10 mouse cellular contexts compared by ENCODE assay signal in genomic region chr9:96861092-96861487, GRCm38 (mm10). TPM values are rescaled to one million over a fixed set of nuclear protein-coding genes. Genes with fewer than 3 reads are reported as not detected.
DNase-seq lines count a peak whose midpoint lies in the region; ATAC-seq and TF ChIP-seq lines count a peak whose summit lies in the region.
"Had no signal": no experiment of that assay in that cellular context is flagged by ENCODE, and none has a peak within 500 bp of the region (broad histone marks: within the 10 kb centered on the region; RNA-seq: fewer than 3 reads in every experiment).

No protein-coding gene starts in this region.

- no peak overlapping the region for H3K9ac ChIP-seq in midbrain, embryonic 13.5 days (replicated peaks)
- no peak overlapping the region for H3K9ac ChIP-seq in midbrain, embryonic 11.5 days (ENCODE audit: low read length)
- no peak overlapping the region for H3K9ac ChIP-seq in midbrain, postnatal 0 days (replicated peaks; ENCODE audit: low read length, poor library complexity, severe bottlenecking)
- H3K9ac ChIP-seq: limb, embryonic 12.5 days had no signal

- peak; percentile 58 for ATAC-seq in frontal cortex, adult (ENCODE audit: low TSS enrichment)
- no peak for ATAC-seq in midbrain, embryonic 13.5 days
- no peak for ATAC-seq in midbrain, embryonic 11.5 days (ENCODE audit: low FRiP score)
- peak; percentile 71 to 79 for ATAC-seq in hematopoietic stem cell, adult 5-6 weeks (replicated peaks in 1 of 2; ENCODE audit: insufficient read depth in 1 of 2, low FRiP score in 2 of 2, low TSS enrichment in 1 of 2, low read depth in 1 of 2, poor library complexity in 2 of 2, severe bottlenecking in 2 of 2)
- no peak for ATAC-seq in midbrain, postnatal 0 days (ENCODE audit: low FRiP score)
- ATAC-seq: inflammation-experienced regulatory T-cells, adult 6 months had no signal

- 88% methylated on average over 10 of the region's 10 CpGs for WGBS in midbrain, embryonic 13.5 days
- 90% methylated on average over 10 of the region's 10 CpGs for WGBS in midbrain, embryonic 11.5 days
- WGBS in midbrain, postnatal 0 days = 75% methylated on average over 10 of the region's 10 CpGs

- peaks cover 31% of the 10 kb centered on the region for H3K4me1 ChIP-seq in midbrain, embryonic 13.5 days (replicated peaks)
- H3K4me1 ChIP-seq in midbrain, embryonic 11.5 days (ENCODE audit: control insufficient read depth, insufficient read depth, low read length) = peaks cover 3% of the 10 kb centered on the region
- 0 out of 2 replicates have a peak, but pooled peaks cover 8% of the 10 kb centered on the region for H3K4me1 ChIP-seq in midbrain, postnatal 0 days (ENCODE audit: insufficient read depth, low read length)

- no peaks in the 10 kb centered on the region for H3K27me3 ChIP-seq in midbrain, embryonic 13.5 days
- H3K27me3 ChIP-seq in midbrain, embryonic 11.5 days (ENCODE audit: control insufficient read depth, insufficient read depth, low read length) = no peaks in the 10 kb centered on the region
- no peaks in the 10 kb centered on the region for H3K27me3 ChIP-seq in midbrain, postnatal 0 days (ENCODE audit: insufficient read depth, low read length)
- H3K27me3 ChIP-seq: limb, embryonic 12.5 days had no signal

- H3K27ac ChIP-seq in midbrain, embryonic 13.5 days = peak overlapping the region; percentile 48; the same call in 1 of the 2 replicates
- no peak overlapping the region for H3K27ac ChIP-seq in midbrain, embryonic 11.5 days (ENCODE audit: low read depth, low read length)
- H3K27ac ChIP-seq in midbrain, postnatal 0 days (ENCODE audit: low read depth, low read length) = peak overlapping the region; percentile 27

- no peak overlapping the region for H3K4me2 ChIP-seq in midbrain, embryonic 13.5 days (replicated peaks)
- H3K4me2 ChIP-seq in midbrain, embryonic 11.5 days = no peak overlapping the region
- no peak overlapping the region for H3K4me2 ChIP-seq in midbrain, postnatal 0 days (ENCODE audit: low read depth, low read length, poor library complexity, severe bottlenecking)
- H3K4me2 ChIP-seq: limb, embryonic 12.5 days had no signal

- no peak for TF ChIP-seq CTCF in midbrain, postnatal 0 days (IDR thresholded peaks at IDR 0.05)

- no peaks in the 10 kb centered on the region for H3K9me3 ChIP-seq in midbrain, embryonic 13.5 days
- H3K9me3 ChIP-seq in midbrain, embryonic 11.5 days (ENCODE audit: control insufficient read depth, low read length) = no peaks in the 10 kb centered on the region
- H3K9me3 ChIP-seq in midbrain, postnatal 0 days (ENCODE audit: low read length) = no peaks in the 10 kb centered on the region
- H3K9me3 ChIP-seq: limb, embryonic 12.5 days had no signal

- H3K4me3 ChIP-seq in midbrain, embryonic 13.5 days (replicated peaks) = no peak overlapping the region
- H3K4me3 ChIP-seq in midbrain, embryonic 11.5 days (ENCODE audit: low read depth, low read length) = no peak overlapping the region
- H3K4me3 ChIP-seq in midbrain, postnatal 0 days (ENCODE audit: low read depth, low read length) = no peak overlapping the region
- H3K4me3 ChIP-seq: limb, embryonic 12.5 days had no signal

- no peaks in the 10 kb centered on the region for H3K36me3 ChIP-seq in midbrain, embryonic 13.5 days
- H3K36me3 ChIP-seq in midbrain, embryonic 11.5 days (ENCODE audit: control insufficient read depth, insufficient read depth, low read length) = no peaks in the 10 kb centered on the region
- no peaks in the 10 kb centered on the region for H3K36me3 ChIP-seq in midbrain, postnatal 0 days (ENCODE audit: insufficient read depth, low read length)
- H3K36me3 ChIP-seq: limb, embryonic 12.5 days had no signal

- DNase-seq in frontal cortex, postnatal 25 days (ENCODE audit: low spot score in 2 of 2) = no peak
- no peak for DNase-seq in midbrain, embryonic 11.5 days (ENCODE audit: low spot score, missing footprints)
- no peak for DNase-seq in midbrain, postnatal 0 days (ENCODE audit: low spot score)
- no peak for DNase-seq in cerebellum, adult 11-12 months
- DNase-seq in liver = no peak

RNA-seq across cellular contexts. Expression of gene Pxylp1, which starts 31.4 kb away (rescaled TPM):
- 63.6 and 70.7 TPM in 2 replicates for polyA plus RNA-seq in midbrain, embryonic 13.5 days (2015; fragmentation: Nextera tagmentation; extraction: Ambion mirVana)
- 63.8 and 71.8 TPM in 2 replicates for polyA plus RNA-seq in midbrain, embryonic 11.5 days (2014; fragmentation: Nextera tagmentation; extraction: Ambion mirVana)
- total RNA-seq in hematopoietic stem cell, adult 5-6 weeks (2017) = 28.9 and 31.1 TPM in 2 replicates
- total RNA-seq in midbrain, postnatal 0 days (2014; rRNA removed) = 27.0 and 42.3 TPM in 2 replicates
- polyA plus RNA-seq in midbrain, postnatal 0 days (2015; fragmentation: Nextera tagmentation; extraction: Ambion mirVana) = 23.5 and 24.6 TPM in 2 replicates

Comparison
In these comparisons a context has a peak if more than half of its experiments do, and no peak if none do; other contexts are left out.
1. ATAC-seq: peak in frontal cortex, adult (single experiment) and hematopoietic stem cell, adult 5-6 weeks (2 of 2); none in midbrain, embryonic 13.5 days (single experiment), midbrain, embryonic 11.5 days (single experiment) and midbrain, postnatal 0 days (single experiment).